Mouse (Mus musculus) cortical plate, adult 2 months (tissue): Measurements from ENCODE around the gene Rheb. TPM values are rescaled to one million over a fixed set of nuclear protein-coding genes. Genes with fewer than 3 reads are reported as not detected.

Source experiments
- H3K27ac ChIP-seq: fragments of 200-500 bp; 2 replicates; pipeline ENCODE4 v1.5.1; 2012; ENCODE audit warnings: low read length, control low read depth, inconsistent platforms; ENCODE audit not compliant: insufficient read depth
- H3K4me1 ChIP-seq: fragments of 200-500 bp; 2 replicates; pipeline ENCODE4 v1.6.1; 2011; ENCODE audit warnings: low read length; ENCODE audit not compliant: control insufficient read depth, insufficient read depth
- H3K4me3 ChIP-seq: fragments of 200-500 bp; 2 replicates; pipeline ENCODE4 v1.5.1; 2011; ENCODE audit warnings: mild to moderate bottlenecking, low read length, control low read depth; ENCODE audit not compliant: insufficient read depth
- CTCF ChIP-seq: fragments of 200-500 bp; IDR thresholded peaks from 2 replicates; pipeline ENCODE4 v1.5.1; 2011; ENCODE audit warnings: mild to moderate bottlenecking, control low read depth, low read length; ENCODE audit not compliant: insufficient read depth; ENCODE audit errors: extremely low read depth
- POLR2A ChIP-seq: fragments of 200-500 bp; IDR thresholded peaks from 2 replicates; pipeline ENCODE4 v1.6.1; 2011; ENCODE audit warnings: mild to moderate bottlenecking, low read length, control low read depth; ENCODE audit not compliant: insufficient read depth; ENCODE audit errors: extremely low read depth
- polyA plus RNA-seq: library from polyadenylated mRNA; depleted of rRNA; stranded (reverse); fragments of >200 nt; gene quantifications from 2 replicates; pipeline ENCODE4 v1.2.3, GENCODE M21; 2012; rRNA removed

Rheb gene
- polyA plus RNA-seq: 103 and 104 TPM in 2 replicates

DNA sequence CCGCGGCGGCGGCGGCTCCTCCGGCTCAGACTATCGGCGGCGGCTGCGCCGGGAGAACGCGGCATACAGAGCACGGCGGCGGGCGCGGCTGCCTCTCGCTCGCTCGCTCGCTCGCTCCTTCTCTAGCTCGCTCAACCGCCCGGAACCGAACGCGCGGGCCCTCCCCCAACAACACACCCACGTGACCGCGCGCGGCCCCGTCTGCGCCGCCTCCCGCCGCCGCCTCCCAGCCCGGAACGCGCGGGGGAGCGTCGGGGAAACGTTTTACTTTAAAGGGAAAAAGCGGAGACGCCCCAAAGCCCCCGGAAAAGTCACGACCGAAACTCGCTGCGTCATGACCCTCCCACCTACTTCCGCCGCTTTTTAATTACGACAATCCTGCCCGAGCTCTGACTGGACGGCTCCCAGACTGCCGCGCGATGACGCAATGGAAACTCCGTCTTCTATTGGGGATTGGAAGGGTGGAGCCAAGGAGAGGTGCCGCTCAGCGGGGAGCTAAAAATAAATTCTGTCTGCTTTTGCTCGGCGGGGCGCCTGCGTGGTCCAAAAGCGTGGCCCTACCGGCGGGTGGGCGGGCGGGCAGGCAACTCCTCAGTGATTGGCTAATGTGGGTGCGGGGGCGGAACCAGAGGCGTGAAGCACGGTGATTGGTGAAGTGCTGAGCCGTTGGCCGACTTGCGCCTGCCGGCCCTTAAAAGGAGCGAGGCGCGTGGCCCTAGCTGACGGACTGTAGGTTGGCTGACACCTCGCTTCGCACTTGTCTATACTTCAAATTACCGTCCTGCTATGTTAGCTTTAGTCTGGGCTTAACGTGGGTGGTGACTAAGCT, at the start of gene Rheb:
Gene Rheb (minus strand): TSS at position 351 of the 829 bp plus-strand sequence.
- Histone ChIP-seq H3K27ac (peak within 1 kb of the TSS; percentile 99), H3K4me1 (peaks cover 3% of the 10 kb centered on the region; the same call in 1 of the 2 replicates), H3K4me3 (peak within 1 kb of the TSS; percentile 70)
- TF ChIP-seq CTCF: no peak
- TF ChIP-seq POLR2A: peak; percentile 93

DNA sequence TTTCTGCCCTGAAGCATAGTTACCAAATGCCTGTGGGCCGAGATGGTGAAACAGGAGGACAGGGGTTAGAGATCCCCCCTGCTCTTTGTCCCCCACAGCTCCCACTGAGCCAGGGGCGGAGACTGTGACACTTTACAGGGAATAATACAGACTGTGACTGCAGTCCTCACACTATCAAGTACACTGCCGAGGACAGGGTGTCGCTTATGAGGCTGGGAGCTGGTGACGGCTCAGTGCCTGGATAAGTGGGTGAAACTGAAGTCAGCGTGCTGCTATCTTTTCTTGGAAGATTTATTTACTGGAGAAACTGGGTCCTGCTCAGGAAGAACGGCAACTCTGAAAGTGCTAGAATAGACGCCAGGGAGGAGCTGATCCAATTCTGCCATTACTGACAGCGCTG, 47.4 kb upstream of the Rheb start:
- H3K27ac ChIP-seq: no peak overlapping the region

DNA sequence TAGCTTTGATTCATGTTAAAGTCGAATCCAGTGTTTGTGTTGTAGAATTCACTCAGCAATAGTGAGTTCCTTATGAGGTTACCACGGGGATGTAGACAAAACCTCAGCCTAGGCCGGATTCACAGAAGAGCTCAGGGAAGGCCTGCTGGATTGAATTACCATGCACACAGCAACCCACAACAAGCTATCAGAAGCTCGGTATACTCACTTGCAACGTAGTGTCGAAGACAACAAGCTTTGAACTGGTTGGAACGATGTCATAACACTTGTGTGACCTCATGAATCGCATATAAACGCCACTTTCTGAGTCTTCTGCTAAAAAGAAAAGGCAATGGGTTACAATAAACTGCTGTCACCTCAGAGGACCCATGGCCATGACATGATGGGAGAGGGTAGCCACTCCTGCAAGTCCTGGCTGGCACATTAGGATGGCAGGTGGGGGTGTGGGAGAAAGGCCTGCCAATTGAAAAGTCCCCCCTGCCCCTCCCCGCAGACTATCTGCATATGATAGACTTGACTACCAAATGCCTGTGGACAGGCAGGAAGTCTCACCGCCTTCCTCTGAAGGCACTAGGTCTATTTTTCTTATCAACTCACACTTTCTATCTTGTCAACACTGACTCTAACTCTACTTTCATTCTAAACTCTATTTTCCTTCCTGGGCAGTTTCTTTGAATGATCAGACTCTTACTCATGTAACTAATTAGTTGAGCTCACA, 46.6 kb upstream of the Rheb start:
- no peak overlapping the region for H3K4me3 ChIP-seq
- H3K4me1 ChIP-seq: peaks cover 2% of the 10 kb centered on the region; the same call in 1 of the 2 replicates
- no peak overlapping the region for H3K27ac ChIP-seq
- TF ChIP-seq CTCF (no peak), POLR2A (no peak)

More for the DNA sequence above, 47.4 kb upstream of the Rheb start:
- H3K4me1 ChIP-seq: peaks cover 5% of the 10 kb centered on the region; the same call in 1 of the 2 replicates
- no peak overlapping the region for H3K4me3 ChIP-seq
- TF ChIP-seq CTCF (no peak), POLR2A (no peak)

DNA sequence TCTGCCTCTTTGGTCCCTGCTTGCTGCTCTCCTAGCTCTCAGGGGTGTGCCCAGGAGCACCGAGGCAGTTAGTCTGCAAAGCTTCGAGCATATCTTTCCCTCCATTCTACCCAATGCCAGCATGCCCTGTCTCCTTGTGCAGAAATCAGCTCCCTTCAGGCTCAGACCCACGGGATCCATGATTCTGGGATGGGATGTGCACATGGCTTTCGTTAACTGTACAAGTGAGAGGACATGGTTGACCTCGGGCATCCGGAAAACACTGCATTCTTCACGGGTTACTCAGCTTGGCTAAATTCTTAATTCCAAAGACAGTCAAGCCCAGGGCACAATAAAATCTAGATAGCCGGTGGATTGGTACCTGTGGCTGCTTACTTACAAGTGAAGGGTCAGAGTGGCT, 44.8 kb upstream of the Rheb start:
- Histone ChIP-seq H3K4me1 (peaks cover 2% of the 10 kb centered on the region; the same call in 1 of the 2 replicates), H3K27ac (no peak overlapping the region), H3K4me3 (no peak overlapping the region)
- TF ChIP-seq POLR2A: no peak
- TF ChIP-seq CTCF: no peak

DNA sequence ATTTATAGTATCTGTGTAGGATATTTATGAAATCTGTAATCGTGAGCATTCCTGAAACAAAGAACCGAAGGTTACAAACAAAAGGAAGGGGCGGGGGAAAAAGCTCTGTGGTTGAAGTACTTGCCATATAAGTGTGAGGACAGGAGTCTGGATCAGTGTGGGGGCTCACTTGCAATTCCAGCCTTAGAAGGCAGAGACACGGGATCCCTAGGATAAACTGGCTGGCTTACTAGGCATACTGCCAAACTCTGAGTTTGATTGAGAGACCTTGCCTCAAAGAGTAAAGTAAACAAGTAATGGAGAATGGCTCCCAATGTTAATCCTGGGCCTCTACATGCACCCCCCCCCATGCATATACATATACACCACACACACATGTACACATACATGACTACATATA, 36.3 kb upstream of the Rheb start:
- Histone ChIP-seq H3K4me3 (no peak overlapping the region), H3K4me1 (no peaks in the 10 kb centered on the region), H3K27ac (no peak overlapping the region)
- no peak for TF ChIP-seq CTCF
- TF ChIP-seq POLR2A: no peak

DNA sequence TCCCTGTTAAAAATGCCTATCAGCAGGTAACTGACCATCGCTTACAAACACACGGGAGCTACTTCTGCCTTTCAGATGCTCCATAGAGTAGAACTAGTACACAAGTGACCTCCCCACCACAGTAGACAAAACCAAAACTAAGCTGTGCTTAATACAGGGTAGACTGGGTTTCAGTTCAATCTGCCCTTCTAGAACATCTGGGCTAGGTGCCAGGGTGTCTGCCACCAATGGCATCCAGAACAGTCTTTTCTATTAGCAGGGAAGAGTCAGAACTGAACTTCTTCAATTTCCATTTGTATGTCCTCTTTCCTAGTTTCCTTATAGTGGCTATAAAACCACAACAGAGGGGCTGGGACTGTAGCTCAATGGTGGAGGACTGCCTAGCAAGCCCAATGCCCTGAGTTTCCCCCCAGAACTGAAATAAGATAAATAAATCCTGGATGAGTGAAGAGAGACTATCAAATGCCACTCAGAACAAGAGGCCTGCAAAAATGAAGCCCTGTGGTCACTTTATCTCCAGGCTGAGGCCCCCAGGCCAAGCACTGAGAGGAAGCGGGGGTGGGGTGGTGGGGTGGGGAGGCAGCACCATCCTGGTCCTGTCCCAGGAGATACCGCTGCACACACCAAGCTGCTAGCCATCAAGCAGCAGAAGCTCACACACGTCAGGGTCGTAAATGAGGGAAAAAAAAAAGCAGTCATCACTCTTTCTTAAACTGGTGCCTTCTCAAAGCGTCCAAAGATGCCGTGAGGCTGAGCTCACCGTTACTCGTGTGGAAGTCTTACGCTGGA, 35.6 kb upstream of the Rheb start:
- no peak overlapping the region for H3K27ac ChIP-seq
- TF ChIP-seq CTCF (no peak), POLR2A (no peak)
- H3K4me1 ChIP-seq: no peaks in the 10 kb centered on the region
- H3K4me3 ChIP-seq: no peak overlapping the region

DNA sequence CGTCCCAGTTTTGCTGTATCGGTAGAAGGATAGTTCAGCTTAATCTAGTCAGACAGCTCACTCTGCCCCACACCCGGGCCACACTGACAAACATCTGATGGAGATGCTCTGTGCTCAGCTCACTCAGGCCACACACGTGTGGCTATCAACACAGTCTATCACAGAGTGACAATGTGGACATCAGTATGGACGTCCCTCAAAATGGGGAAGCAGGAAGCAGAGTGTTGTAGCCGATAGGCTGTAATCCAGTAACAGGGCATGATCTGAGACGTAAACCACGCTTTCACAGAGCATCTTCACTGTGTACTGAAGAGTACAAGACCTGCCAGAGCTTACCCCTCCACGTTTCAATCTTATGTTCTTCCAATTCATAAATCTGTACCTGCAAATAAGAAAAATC, 34.2 kb upstream of the Rheb start:
- TF ChIP-seq CTCF: no peak
- no peak for TF ChIP-seq POLR2A
- no peak overlapping the region for H3K27ac ChIP-seq
- H3K4me1 ChIP-seq: no peaks in the 10 kb centered on the region
- no peak overlapping the region for H3K4me3 ChIP-seq

DNA sequence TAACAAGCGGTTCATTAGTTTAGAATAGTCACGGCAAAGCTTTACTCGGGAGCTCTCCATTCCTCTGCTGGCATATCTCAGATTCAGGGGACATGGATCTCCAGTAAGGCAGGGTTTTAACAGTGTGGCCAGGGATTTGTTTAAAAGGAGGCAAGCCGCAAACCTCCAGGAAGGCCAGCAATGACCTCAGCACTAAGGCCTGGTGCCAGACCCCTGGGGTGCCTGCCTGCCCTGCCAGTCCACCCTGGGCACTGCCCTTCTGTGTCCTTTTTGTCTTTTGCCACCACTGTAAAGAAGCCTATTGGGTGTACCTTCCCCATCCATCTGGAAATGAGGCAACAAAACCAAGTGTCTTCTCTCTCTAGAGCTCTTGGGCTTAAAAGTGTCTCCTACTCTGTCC, 31.7 kb upstream of the Rheb start:
- peaks cover 2% of the 10 kb centered on the region for H3K4me1 ChIP-seq
- TF ChIP-seq CTCF (no peak), POLR2A (no peak)
- no peak overlapping the region for H3K4me3 ChIP-seq
- no peak overlapping the region for H3K27ac ChIP-seq

DNA sequence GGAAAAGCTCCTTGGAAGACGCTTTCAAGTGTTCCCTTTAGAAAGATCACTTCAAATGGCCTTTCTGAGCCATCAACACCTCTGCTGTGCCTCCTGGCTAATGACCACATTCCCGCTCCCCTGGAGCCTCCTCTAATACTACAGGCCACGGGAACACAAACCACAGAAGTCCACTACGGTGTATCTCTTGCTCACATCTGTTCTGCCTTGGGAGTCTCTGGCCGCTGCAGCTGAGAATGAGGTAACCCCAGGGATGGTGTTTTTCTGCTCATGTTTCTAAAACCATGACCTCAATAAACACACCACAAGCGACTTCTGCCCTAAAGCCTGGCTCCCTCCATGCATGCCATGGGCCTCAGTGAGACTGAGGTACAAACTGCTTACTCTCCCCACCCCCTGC, 30.8 kb upstream of the Rheb start:
- Histone ChIP-seq H3K4me3 (no peak overlapping the region), H3K4me1 (peaks cover 2% of the 10 kb centered on the region), H3K27ac (no peak overlapping the region)
- TF ChIP-seq POLR2A (no peak), CTCF (no peak)
